Mouse (Mus musculus) heart, postnatal 0 days (tissue): ENCODE data around the gene Metap2.

Experiments
- CTCF ChIP-seq: IDR thresholded peaks from 2 replicates; pipeline ENCODE4 v1.5.1; 2016; ENCODE audit warnings: antibody characterized with exemption, control low read depth, low read depth
- EP300 ChIP-seq: IDR thresholded peaks from 2 replicates; pipeline ENCODE4 v1.6.1; 2016; ENCODE audit warnings: antibody characterized with exemption, low read depth

- TF ChIP-seq CTCF (no peak), EP300 (no peak)
Observed at GRCm38 (mm10) chr10:93911326-93911725, 14.4 kb upstream of the Metap2 start.
